Mouse (Mus musculus): ENCODE data around the gene Cldn10. TPM values are rescaled to one million over a fixed set of nuclear protein-coding genes. Genes with fewer than 3 reads are reported as not detected.

The Cldn10 gene
- total and polyA plus RNA-seq, 3 experiments = 0.16 TPM; not detected in 2

DNA sequence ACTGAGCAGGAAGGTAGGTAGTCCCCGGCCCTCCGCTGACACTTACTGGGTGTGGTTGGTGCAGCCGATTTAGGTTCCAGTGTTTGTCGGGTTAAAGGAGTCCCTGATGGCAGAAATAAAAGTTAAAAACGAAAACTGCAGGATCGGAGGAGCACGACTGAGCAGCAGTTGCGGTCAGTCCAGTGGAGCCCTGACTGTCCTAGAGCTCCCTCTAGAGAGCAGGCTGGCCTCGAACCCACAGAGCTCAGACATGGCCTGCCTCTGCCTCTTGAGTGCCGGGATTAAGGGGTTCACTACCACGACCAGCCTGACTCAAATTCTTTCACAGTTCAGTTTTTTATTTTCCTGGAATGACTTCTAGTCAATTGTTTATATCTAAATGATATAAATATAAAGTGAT, 112.2 kb downstream of the Cldn10 start:
- Histone ChIP-seq H3K27me3 (ENCODE audit: insufficient read depth, low read length) (peaks cover 25% of the 10 kb centered on the region), H3K9me3 (replicated peaks) (no peaks in the 10 kb centered on the region; the same call in 1 of the 2 replicates), H3K36me3 (replicated peaks) (no peaks in the 10 kb centered on the region), H3K4me1 (ENCODE audit: insufficient read depth, low read depth, low read length) (peaks cover 37% of the 10 kb centered on the region), H3K4me3 (ENCODE audit: low read depth, low read length) (no peak overlapping the region)
- TF ChIP-seq TAL1 (conservative IDR thresholded peaks at IDR 0.05; ENCODE audit: low read depth, low read length) (no peak), POLR2AphosphoS5 (IDR thresholded peaks at IDR 0.05; ENCODE audit: insufficient replicate concordance, low read depth, low read length) (no peak), GATA2 (IDR thresholded peaks at IDR 0.05; ENCODE audit: borderline replicate concordance, low read depth, low read length) (no peak), CTCF (IDR thresholded peaks at IDR 0.05; ENCODE audit: low read depth, low read length) (no peak), GATA1 (IDR thresholded peaks at IDR 0.05; ENCODE audit: borderline replicate concordance, low read length) (no peak)
- DNase-seq (ENCODE audit: low spot score) = no peak
- 0 out of 2 replicates have a peak, but pooled peaks have one; percentile 31 for ATAC-seq (ENCODE audit: extremely low read depth, insufficient number of reproducible peaks, low FRiP score, poor library complexity, severe bottlenecking)

DNA sequence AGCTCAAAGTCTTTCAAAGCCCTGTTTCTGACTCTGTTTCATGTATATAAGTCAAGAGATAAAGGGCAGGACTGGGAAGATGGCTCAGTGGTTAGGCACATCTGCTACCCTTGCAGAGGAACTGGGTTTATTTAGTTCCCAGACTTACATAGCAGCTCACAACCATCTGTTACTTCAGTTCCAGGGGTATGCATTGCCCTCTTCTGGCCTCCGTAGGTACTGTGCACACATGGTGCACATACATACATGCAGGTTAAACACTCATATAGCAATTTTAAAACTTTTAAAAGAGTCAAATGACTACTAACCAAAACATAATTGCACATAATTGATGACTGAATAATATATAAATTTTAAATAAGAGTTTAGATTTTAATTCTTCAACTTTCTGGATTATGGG, 113.2 kb downstream of the Cldn10 start:
- Histone ChIP-seq H3K27me3 (ENCODE audit: insufficient read depth, low read length) (peaks cover 25% of the 10 kb centered on the region), H3K36me3 (replicated peaks) (no peaks in the 10 kb centered on the region), H3K4me1 (ENCODE audit: insufficient read depth, low read depth, low read length) (peaks cover 41% of the 10 kb centered on the region), H3K9me3 (replicated peaks) (no peaks in the 10 kb centered on the region; the same call in 1 of the 2 replicates), H3K4me3 (ENCODE audit: low read depth, low read length) (no peak overlapping the region)
- DNase-seq (ENCODE audit: low spot score) = no peak
- no peak for TF ChIP-seq GATA2 (IDR thresholded peaks at IDR 0.05; ENCODE audit: borderline replicate concordance, low read depth, low read length)
- TF ChIP-seq CTCF (IDR thresholded peaks at IDR 0.05; ENCODE audit: low read depth, low read length) = no peak
- TF ChIP-seq POLR2AphosphoS5 (IDR thresholded peaks at IDR 0.05; ENCODE audit: insufficient replicate concordance, low read depth, low read length) = no peak
- no peak for TF ChIP-seq GATA1 (IDR thresholded peaks at IDR 0.05; ENCODE audit: borderline replicate concordance, low read length)
- TF ChIP-seq TAL1 (conservative IDR thresholded peaks at IDR 0.05; ENCODE audit: low read depth, low read length) = no peak
- no peak; the same call in 1 of the 2 replicates for ATAC-seq (ENCODE audit: extremely low read depth, insufficient number of reproducible peaks, low FRiP score, poor library complexity, severe bottlenecking)

DNA sequence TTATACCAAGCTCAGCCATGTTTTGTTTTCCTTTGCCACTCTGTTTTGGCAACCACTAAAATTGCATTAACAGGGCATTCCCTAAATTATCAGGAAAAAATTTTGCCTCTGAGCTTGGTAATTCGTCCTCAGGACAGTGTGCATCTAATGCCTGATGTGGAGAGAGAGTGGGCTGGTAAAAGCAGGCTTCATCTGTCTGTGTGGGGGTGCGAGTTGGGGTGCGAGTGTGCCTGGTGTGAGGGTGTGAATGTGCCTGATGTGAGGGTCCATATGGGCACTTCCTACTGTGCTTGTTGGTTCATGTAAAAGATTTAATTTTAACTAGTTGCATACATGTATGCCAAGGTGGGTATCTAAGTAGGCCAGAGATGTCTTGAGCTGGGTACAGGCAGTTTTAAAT, 115.7 kb downstream of the Cldn10 start:
- no peak overlapping the region for H3K4me3 ChIP-seq (ENCODE audit: low read depth, low read length)
- TF ChIP-seq TAL1 (conservative IDR thresholded peaks at IDR 0.05; ENCODE audit: low read depth, low read length) (no peak), CTCF (IDR thresholded peaks at IDR 0.05; ENCODE audit: low read depth, low read length) (no peak), POLR2AphosphoS5 (IDR thresholded peaks at IDR 0.05; ENCODE audit: insufficient replicate concordance, low read depth, low read length) (no peak), GATA2 (IDR thresholded peaks at IDR 0.05; ENCODE audit: borderline replicate concordance, low read depth, low read length) (no peak), GATA1 (IDR thresholded peaks at IDR 0.05; ENCODE audit: borderline replicate concordance, low read length) (no peak)

DNA sequence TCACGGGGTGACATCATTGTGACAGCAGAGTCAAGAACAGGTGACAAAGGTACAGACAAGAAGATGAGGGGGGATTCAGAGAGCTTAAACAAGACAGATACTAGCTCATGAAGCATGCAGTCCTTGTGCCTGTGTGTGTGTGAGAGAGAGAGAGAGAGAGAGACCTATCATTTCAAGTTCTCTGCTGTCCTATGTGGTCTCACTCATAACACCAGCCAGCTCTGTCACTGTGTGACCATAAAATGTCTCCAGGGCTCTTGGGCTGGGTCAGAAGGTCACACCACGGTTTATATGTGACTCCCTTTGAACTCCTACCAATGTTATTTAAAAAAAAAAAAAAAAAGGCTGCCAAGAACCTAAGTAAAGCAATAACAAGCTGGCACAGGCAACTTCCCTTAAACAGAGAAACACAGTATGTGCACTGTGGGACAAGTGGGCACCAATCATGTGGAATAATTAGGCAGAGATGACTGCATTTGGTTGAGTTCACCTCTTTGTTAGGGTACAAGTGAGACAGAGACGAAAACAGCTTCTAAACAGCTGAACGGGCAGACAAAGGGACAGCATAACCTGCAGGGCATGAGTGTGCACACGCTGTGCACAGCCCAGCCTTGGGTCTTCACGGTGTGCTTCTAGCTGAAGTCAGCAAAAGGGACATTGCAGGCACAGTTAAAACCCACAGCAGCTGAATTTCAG, 116.3 kb downstream of the Cldn10 start:
- DNase-seq (ENCODE audit: low spot score) (no peak), ATAC-seq (ENCODE audit: extremely low read depth, insufficient number of reproducible peaks, low FRiP score, poor library complexity, severe bottlenecking) (no peak; the same call in 1 of the 2 replicates)
- Histone ChIP-seq H3K27me3 (ENCODE audit: insufficient read depth, low read length) (peaks cover 30% of the 10 kb centered on the region), H3K4me1 (ENCODE audit: insufficient read depth, low read depth, low read length) (peaks cover 48% of the 10 kb centered on the region), H3K9me3 (replicated peaks) (no peaks in the 10 kb centered on the region; the same call in 1 of the 2 replicates), H3K4me3 (ENCODE audit: low read depth, low read length) (no peak overlapping the region), H3K36me3 (replicated peaks) (no peaks in the 10 kb centered on the region)
- TF ChIP-seq GATA2 (IDR thresholded peaks at IDR 0.05; ENCODE audit: borderline replicate concordance, low read depth, low read length) = no peak
- no peak for TF ChIP-seq CTCF (IDR thresholded peaks at IDR 0.05; ENCODE audit: low read depth, low read length)
- TF ChIP-seq TAL1 (conservative IDR thresholded peaks at IDR 0.05; ENCODE audit: low read depth, low read length) = no peak
- TF ChIP-seq GATA1 (IDR thresholded peaks at IDR 0.05; ENCODE audit: borderline replicate concordance, low read length) = no peak
- TF ChIP-seq POLR2AphosphoS5 (IDR thresholded peaks at IDR 0.05; ENCODE audit: insufficient replicate concordance, low read depth, low read length) = no peak

More for the DNA sequence above, 115.7 kb downstream of the Cldn10 start:
- H3K36me3 ChIP-seq (replicated peaks) = no peaks in the 10 kb centered on the region
- ATAC-seq (ENCODE audit: extremely low read depth, insufficient number of reproducible peaks, low FRiP score, poor library complexity, severe bottlenecking) (no peak), DNase-seq (ENCODE audit: low spot score) (no peak)
- H3K9me3 ChIP-seq (replicated peaks) = no peaks in the 10 kb centered on the region; the same call in 1 of the 2 replicates
- peaks cover 30% of the 10 kb centered on the region for H3K27me3 ChIP-seq (ENCODE audit: insufficient read depth, low read length)
- peaks cover 48% of the 10 kb centered on the region for H3K4me1 ChIP-seq (ENCODE audit: insufficient read depth, low read depth, low read length)

DNA sequence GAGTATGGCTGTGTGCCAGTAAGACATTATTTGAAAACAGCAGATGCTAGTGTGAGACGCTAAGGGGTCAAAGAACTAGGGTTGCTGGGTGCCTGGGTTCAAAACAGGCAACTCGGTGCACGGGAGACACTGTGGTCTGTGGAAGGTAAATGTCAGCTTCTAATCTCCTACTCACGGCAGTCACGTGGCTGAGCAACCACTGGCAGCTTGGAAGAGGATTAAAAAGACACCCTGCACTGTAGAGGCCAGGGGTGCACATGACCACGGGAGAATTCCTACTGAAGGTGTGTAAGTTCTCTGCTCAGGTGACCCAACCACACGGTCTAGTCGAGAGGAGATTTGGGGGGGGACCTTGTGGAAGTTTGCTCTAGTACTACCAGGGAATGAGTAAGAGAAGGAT, 119.9 kb downstream of the Cldn10 start:
- peaks cover 63% of the 10 kb centered on the region for H3K4me1 ChIP-seq (ENCODE audit: insufficient read depth, low read depth, low read length)
- no peak for TF ChIP-seq TAL1 (conservative IDR thresholded peaks at IDR 0.05; ENCODE audit: low read depth, low read length)
- no peak for TF ChIP-seq POLR2AphosphoS5 (IDR thresholded peaks at IDR 0.05; ENCODE audit: insufficient replicate concordance, low read depth, low read length)
- no peak for TF ChIP-seq GATA2 (IDR thresholded peaks at IDR 0.05; ENCODE audit: borderline replicate concordance, low read depth, low read length)
- TF ChIP-seq CTCF (IDR thresholded peaks at IDR 0.05; ENCODE audit: low read depth, low read length) = no peak
- TF ChIP-seq GATA1 (IDR thresholded peaks at IDR 0.05; ENCODE audit: borderline replicate concordance, low read length) = no peak
- ATAC-seq (ENCODE audit: extremely low read depth, insufficient number of reproducible peaks, low FRiP score, poor library complexity, severe bottlenecking) (no peak), DNase-seq (ENCODE audit: low spot score) (no peak)
- no peaks in the 10 kb centered on the region for H3K9me3 ChIP-seq (replicated peaks)
- H3K36me3 ChIP-seq (replicated peaks) = no peaks in the 10 kb centered on the region
- no peak overlapping the region for H3K4me3 ChIP-seq (ENCODE audit: low read depth, low read length)
- H3K27me3 ChIP-seq (ENCODE audit: insufficient read depth, low read length) = peaks cover 26% of the 10 kb centered on the region

DNA sequence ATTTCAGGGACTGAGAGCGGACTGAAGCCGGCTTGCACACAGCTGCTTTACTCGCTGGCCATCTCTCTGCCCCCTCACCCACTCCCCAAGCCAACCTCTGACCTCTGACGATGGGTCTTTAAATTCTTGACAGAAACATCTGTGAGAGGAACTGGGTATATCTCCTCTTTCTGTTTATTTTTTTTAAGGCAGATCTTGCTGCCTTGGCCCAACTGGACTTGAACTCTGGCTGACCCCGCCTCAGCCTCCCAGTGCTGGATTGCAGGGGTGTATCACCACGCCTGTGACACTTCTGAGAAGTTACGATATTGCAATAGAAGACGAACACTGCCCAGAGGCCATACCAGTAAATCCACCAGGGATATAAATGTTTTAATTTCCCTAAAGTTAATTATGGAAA, 122.2 kb downstream of the Cldn10 start:
- ATAC-seq (ENCODE audit: extremely low read depth, insufficient number of reproducible peaks, low FRiP score, poor library complexity, severe bottlenecking) (peak; percentile 41; the same call in 1 of the 2 replicates), DNase-seq (ENCODE audit: low spot score) (peak; percentile 45)
- Histone ChIP-seq H3K4me1 (ENCODE audit: insufficient read depth, low read depth, low read length) (peaks cover 46% of the 10 kb centered on the region), H3K27me3 (ENCODE audit: insufficient read depth, low read length) (peaks cover 21% of the 10 kb centered on the region), H3K4me3 (ENCODE audit: low read depth, low read length) (peak overlapping the region; percentile 25; the same call in 1 of the 2 replicates), H3K9me3 (replicated peaks) (no peaks in the 10 kb centered on the region), H3K36me3 (replicated peaks) (no peaks in the 10 kb centered on the region)
- TF ChIP-seq GATA2 (IDR thresholded peaks at IDR 0.05; ENCODE audit: borderline replicate concordance, low read depth, low read length) (no peak), CTCF (IDR thresholded peaks at IDR 0.05; ENCODE audit: low read depth, low read length) (no peak)
